Mouse (Mus musculus) sigmoid colon, adult 10 weeks (tissue): ENCODE measurements around the gene Acad11. TPM values are rescaled to one million over a fixed set of nuclear protein-coding genes. Genes with fewer than 3 reads are reported as not detected.

ENCODE experiments used
- polyA plus RNA-seq: library from polyadenylated mRNA; stranded (reverse); fragments of 350-450 nt; fragmentation: Illumina TruSeq; extraction: RNeasy Lipid Tissue Mini Kit (QIAGEN cat#74804); gene quantifications from one replicate; pipeline ENCODE4 v1.2.3, GENCODE M21; 2014; ENCODE audit warnings: low read depth, low replicate concordance

Gene Acad11
- 153 TPM for polyA plus RNA-seq

GRCm38 (mm10) chr9:104063244-104063961 is at the start of gene Acad11:
Gene Acad11, plus strand, starts transcription at chr9:104063377.

GRCm38 (mm10) chr9:104040362-104040761 is 22.8 kb upstream of the Acad11 start, which contains the start of gene Gm28305:
Gene Gm28305, plus strand, starts transcription at chr9:104040662.

GRCm38 (mm10) chr9:104062430-104063243 is 540 bp upstream of the Acad11 start, which contains the start of gene Uba5:
Gene Uba5, minus strand, starts transcription at chr9:104063134.

GRCm38 (mm10) chr9:104126833-104127232 is 63.7 kb downstream of the Acad11 start, which contains the start of gene Ackr4:
Gene Ackr4, minus strand, starts transcription at chr9:104126933.

Other genes starting within 250 kb of the Acad11 start
- gene Nphp3, start 60.8 kb upstream of the Acad11 start, polyA plus RNA-seq, result 5.9 TPM
- gene Gm28305, start 22.7 kb upstream of the Acad11 start, polyA plus RNA-seq, result not detected
- 57.4 TPM for gene Uba5, start 243 bp upstream of the Acad11 start, polyA plus RNA-seq
- 17.0 TPM for gene Ackr4, start 63.6 kb downstream of the Acad11 start, polyA plus RNA-seq
- 86.6 TPM for gene Dnajc13, start 199.6 kb downstream of the Acad11 start, polyA plus RNA-seq